Mouse (Mus musculus): Measurements from ENCODE around the gene Hoxc12. TPM values are rescaled to one million over a fixed set of nuclear protein-coding genes. Genes with fewer than 3 reads are reported as not detected.
A peak's percentile ranks its signal among the peaks of the same experiment; 100 is the strongest.

The Hoxc12 gene
- polyA plus RNA-seq, 1 experiment from 2014 or later, result not detected

- H3K9ac ChIP-seq, result no peak overlapping the region
- no peaks in the 10 kb centered on the region for H3K36me3 ChIP-seq (replicated peaks; ENCODE audit: control insufficient read depth, insufficient read depth)
- DNase-seq (ENCODE audit: low spot score) (peak; percentile 97), ATAC-seq (ENCODE audit: low FRiP score) (no peak)
- whole genome bisulfite sequencing, result 3% methylated on average over 21 of the region's 21 CpGs
- peaks cover 100% of the 10 kb centered on the region for H3K27me3 ChIP-seq (ENCODE audit: control insufficient read depth, insufficient read depth, low read length)
- no peak overlapping the region for H3K4me3 ChIP-seq (replicated peaks; ENCODE audit: low read length)
- no peaks in the 10 kb centered on the region for H3K4me1 ChIP-seq (replicated peaks; ENCODE audit: control insufficient read depth, insufficient read depth, low read length)
- no peak overlapping the region for H3K4me2 ChIP-seq (replicated peaks)
- no peak overlapping the region for H3K27ac ChIP-seq
- no peaks in the 10 kb centered on the region for H3K9me3 ChIP-seq (ENCODE audit: control insufficient read depth, low read length)
Observed at GRCm38 (mm10) chr15:102987124-102987833, 50.7 kb downstream of the Hoxc12 start.

GRCm38 (mm10) chr15:102988078-102988477, 51.5 kb downstream of the Hoxc12 start:
- Histone ChIP-seq H3K4me1 (replicated peaks; ENCODE audit: control insufficient read depth, insufficient read depth, low read length) (no peaks in the 10 kb centered on the region), H3K9me3 (ENCODE audit: control insufficient read depth, low read length) (no peaks in the 10 kb centered on the region), H3K9ac (no peak overlapping the region), H3K36me3 (replicated peaks; ENCODE audit: control insufficient read depth, insufficient read depth) (no peaks in the 10 kb centered on the region), H3K4me3 (replicated peaks; ENCODE audit: low read length) (no peak overlapping the region), H3K27ac (no peak overlapping the region), H3K27me3 (ENCODE audit: control insufficient read depth, insufficient read depth, low read length) (peaks cover 100% of the 10 kb centered on the region), H3K4me2 (replicated peaks) (no peak overlapping the region)
- 15% methylated on average over 5 of the region's 5 CpGs for WGBS
- DNase-seq (ENCODE audit: low spot score) (no peak), ATAC-seq (ENCODE audit: low FRiP score) (no peak)

Small RNAs within 50 kb of the gene (microRNA-seq; reads per million reads assigned to microRNA genes)
- 6.8 reads per million, percentile 26 among the genes with 10 or more reads in this experiment for gene Mir196a-2

Other genes starting within 250 kb of the Hoxc12 start
- 32.2 and 33.1 TPM in 2 replicates for gene Calcoco1, start 214.6 kb upstream of the Hoxc12 start, polyA plus RNA-seq (2014; fragmentation: Nextera tagmentation; extraction: Ambion mirVana)
- gene Hoxc13, start 15.7 kb upstream of the Hoxc12 start, polyA plus RNA-seq (2014; fragmentation: Nextera tagmentation; extraction: Ambion mirVana), result not detected in 2 replicates
- not detected in 2 replicates for gene Hoxc11, start 17.7 kb downstream of the Hoxc12 start, polyA plus RNA-seq (2014; fragmentation: Nextera tagmentation; extraction: Ambion mirVana)
- not detected in 2 replicates for gene Hoxc10, start 30.0 kb downstream of the Hoxc12 start, polyA plus RNA-seq (2014; fragmentation: Nextera tagmentation; extraction: Ambion mirVana)
- 25.0 and 32.2 TPM in 2 replicates for gene Hoxc5, start 30.7 kb downstream of the Hoxc12 start, polyA plus RNA-seq (2014; fragmentation: Nextera tagmentation; extraction: Ambion mirVana)
- gene Hoxc9, start 39.7 kb downstream of the Hoxc12 start, polyA plus RNA-seq (2014; fragmentation: Nextera tagmentation; extraction: Ambion mirVana), result 0.25 and 0.75 TPM in 2 replicates
- 9.2 and 22.9 TPM in 2 replicates for gene Hoxc8, start 53.9 kb downstream of the Hoxc12 start, polyA plus RNA-seq (2014; fragmentation: Nextera tagmentation; extraction: Ambion mirVana)
- 20.9 and 24.8 TPM in 2 replicates for gene Hoxc6, start 61.5 kb downstream of the Hoxc12 start, polyA plus RNA-seq (2014; fragmentation: Nextera tagmentation; extraction: Ambion mirVana)
- 74.9 and 90.0 TPM in 2 replicates for gene Hoxc4, start 82.2 kb downstream of the Hoxc12 start, polyA plus RNA-seq (2014; fragmentation: Nextera tagmentation; extraction: Ambion mirVana)
- gene Smug1, start 230.3 kb downstream of the Hoxc12 start, polyA plus RNA-seq (2014; fragmentation: Nextera tagmentation; extraction: Ambion mirVana), result 37.6 and 40.8 TPM in 2 replicates

Data from hindbrain, embryonic 14.5 days (tissue).